Mouse (Mus musculus) adrenal gland, postnatal 36 days (tissue): ENCODE measurements around the gene Fars2. TPM values are rescaled to one million over a fixed set of nuclear protein-coding genes. Genes with fewer than 3 reads are reported as not detected.
"Not testable (repeated sequence)": the region's sequence is repeated elsewhere in the genome, so short reads cannot be mapped to it uniquely, and the experiment has no call there.

Experiments used
- DNase-seq, 2 experiments: peaks; one replicate each; pipeline ENCODE4 v3.0.0; 2021; ENCODE audit warnings: mixed read lengths in 1 of 2
- total RNA-seq, 2 experiments: library from RNA; stranded (reverse); gene quantifications; 2 replicates each; pipeline ENCODE4 v1.2.3; 2021

Fars2 gene
- total RNA-seq, 2 experiments from 2014 or later, result 80.9 to 94.7 TPM

DNA sequence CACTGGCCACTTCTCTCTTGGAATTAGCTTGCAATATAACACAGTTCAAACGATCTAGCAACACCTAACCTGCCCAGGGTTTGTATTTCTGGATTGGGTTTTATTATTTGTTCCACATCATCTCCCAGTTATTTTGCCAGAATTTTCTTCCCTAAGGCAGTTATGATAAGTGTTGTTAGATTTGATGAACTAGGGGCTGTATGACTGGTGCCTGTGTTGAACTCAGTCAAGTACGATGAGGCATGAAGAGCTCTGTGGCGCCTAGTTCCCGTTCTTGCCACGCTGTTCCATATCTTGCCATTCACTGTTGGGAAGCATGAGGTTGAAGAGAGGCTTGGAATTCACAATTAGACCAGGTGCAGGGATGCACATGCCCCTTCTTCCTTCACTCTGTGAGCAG is 177.3 kb downstream of the Fars2 start:
- DNase-seq, result no peak

GRCm38 (mm10) chr13:36295848-36296247 is 178.6 kb downstream of the Fars2 start:
- peak; percentile 36 to 67 for DNase-seq

- DNase-seq, result no peak
These were observed 179.4 kb downstream of the Fars2 start for GRCm38 (mm10) chr13:36296574-36296973.

GRCm38 (mm10) chr13:36297950-36298781 is 181.0 kb downstream of the Fars2 start:
- no peak for DNase-seq

- no peak for DNase-seq
These were observed 181.5 kb downstream of the Fars2 start for GRCm38 (mm10) chr13:36298782-36299031.

GRCm38 (mm10) chr13:36302770-36303169 is 185.6 kb downstream of the Fars2 start:
- peak in 1 of 2 experiments; percentile 16 for DNase-seq

DNA sequence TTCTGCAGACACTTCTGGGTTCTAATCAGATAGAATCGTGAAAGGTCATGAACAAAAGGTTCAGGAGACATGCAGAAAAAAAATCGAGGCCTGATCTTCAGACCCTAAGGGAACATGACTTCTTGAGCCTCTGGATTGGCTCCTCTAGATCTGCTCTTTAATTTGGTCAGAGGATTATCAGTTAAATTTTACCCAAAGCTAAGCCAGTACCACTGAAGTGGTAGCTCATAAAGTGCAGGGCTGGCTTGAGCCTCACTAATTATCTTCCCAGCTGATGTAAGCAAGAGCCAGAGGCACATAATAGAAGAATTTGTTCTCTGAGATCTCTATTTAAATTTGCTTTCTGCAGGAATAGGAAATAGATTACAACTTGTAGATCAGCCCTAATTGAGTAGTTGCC is 188.1 kb downstream of the Fars2 start:
- DNase-seq, result no peak

DNA sequence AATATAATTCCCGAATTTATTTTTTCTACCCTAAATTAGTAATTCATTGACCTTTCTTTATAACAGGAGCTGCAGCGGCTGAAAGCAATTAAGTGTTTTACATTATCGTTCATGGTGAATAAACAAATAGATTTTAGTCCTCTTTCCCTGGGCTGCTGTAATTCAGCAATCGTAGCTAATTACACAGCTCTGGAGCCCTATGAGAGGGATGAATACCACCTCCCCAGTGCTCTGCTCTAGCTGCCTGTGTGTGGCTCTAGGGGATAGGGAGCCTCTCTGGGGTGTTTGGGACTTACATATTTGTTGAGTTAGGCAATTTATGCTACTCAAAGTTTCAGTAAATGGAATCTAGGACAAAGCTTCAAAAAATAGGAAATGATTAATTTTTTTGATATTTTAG is 190.2 kb downstream of the Fars2 start:
- no peak for DNase-seq

DNA sequence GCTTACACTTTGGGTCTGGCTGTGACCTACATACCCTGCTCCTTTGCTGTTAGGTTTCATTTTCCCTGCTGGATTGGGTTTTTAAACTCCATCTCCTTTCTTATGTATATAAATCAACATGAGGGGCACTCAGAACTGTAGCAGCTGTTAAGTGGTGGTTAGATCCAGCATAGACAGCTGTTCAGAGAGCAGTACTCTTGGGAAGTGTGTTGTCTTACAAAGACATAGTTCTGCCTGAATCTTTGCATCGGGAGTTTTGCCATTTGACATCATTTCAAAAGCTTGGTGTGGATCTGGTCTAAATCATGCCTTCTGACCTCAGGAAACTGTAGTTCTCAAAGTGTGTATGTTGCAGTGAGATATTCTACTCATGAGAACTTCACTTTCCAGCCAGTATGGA is 191.9 kb downstream of the Fars2 start:
- no peak for DNase-seq

GRCm38 (mm10) chr13:36314218-36314617 is 197.0 kb downstream of the Fars2 start:
- peak in 1 of 2 experiments; percentile 25 for DNase-seq

- no peak for DNase-seq
These were observed 197.9 kb downstream of the Fars2 start for GRCm38 (mm10) chr13:36314860-36315800.

GRCm38 (mm10) chr13:36317824-36318223 is 200.6 kb downstream of the Fars2 start:
- DNase-seq, result no peak

GRCm38 (mm10) chr13:36324624-36325023 is 207.4 kb downstream of the Fars2 start:
- no peak for DNase-seq

GRCm38 (mm10) chr13:36326539-36326938 is 209.3 kb downstream of the Fars2 start:
- no peak for DNase-seq

- DNase-seq, result no peak
These were observed 212.7 kb downstream of the Fars2 start for GRCm38 (mm10) chr13:36329871-36330270.

DNA sequence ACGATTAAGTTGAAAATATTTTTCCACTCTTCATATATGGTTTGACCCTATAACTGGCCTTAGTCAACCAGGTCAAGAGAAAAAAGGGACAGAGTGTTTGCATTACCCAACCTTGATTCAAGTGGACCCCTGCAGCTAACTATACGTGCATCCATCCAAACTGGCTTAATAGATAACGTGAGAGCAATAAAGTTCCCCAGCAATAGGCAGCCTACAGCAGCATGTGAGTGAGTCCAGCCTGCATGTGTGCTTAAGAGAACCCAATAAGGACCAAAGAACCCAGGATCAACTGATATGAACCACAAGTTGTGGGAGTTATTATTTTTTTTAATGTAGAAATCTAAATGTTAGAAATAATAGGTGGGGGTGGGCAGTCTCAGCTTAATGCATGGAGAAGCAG is 213.3 kb downstream of the Fars2 start:
- DNase-seq, result no peak

DNA sequence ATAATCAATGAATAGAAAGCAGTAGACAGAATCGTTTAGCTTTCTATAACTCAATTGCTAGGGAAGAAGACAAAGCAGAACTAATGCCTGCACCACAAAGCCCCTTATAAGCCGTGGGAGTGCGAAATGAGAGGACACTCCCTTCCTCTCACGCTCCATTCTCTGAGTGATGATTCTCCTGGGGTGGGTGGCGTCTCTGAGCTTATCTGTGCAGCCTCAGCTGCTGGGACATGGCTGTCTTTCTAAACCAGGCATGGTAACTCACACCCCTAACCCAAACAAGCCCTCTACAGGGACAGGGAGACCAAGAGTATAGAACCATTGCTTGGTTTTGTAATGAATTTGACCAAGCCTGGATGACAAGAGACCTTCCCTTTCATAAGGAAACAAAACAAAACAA is 217.5 kb downstream of the Fars2 start:
- DNase-seq, result no peak

- DNase-seq, result no peak
These were observed 234.3 kb downstream of the Fars2 start for GRCm38 (mm10) chr13:36351529-36351928.

DNA sequence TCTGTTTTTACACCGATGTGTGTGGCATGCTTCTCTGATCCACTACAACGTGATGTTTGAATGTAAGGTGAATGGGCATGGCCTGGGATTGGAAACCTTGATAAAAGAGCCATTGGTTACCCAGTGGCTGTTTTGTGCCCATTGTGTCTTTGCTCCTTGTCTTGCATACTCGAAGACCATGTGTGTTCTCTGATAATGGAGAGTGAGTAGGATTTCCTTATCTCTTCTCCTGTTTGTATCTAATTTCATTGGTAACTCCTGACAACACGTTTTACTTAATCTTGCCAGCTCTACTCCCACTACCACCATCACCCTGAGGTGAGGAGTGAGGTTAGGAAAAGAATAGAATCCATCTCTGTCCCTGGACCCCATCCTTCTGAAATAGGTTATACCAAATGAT is 240.3 kb downstream of the Fars2 start:
- DNase-seq, result no peak

DNA sequence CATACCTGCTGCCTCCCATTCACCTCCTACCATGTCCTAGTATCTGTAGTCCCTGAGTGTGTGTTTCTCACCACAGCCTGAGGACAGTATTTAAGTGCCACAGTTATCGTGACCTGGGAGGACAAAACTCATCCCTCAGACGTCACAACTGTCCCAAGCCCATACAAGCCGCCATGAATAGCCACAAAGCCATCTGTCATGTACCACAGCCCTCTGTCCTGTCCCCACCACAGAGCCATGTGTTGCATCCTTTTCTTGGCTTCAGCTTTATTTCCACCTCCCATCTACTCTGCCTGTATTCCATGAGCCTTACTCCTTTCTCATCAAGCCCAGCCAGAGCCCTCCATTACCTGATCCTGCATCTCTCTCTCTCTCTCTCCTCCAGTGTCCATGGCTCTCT is 244.2 kb downstream of the Fars2 start:
- no peak for DNase-seq

DNA sequence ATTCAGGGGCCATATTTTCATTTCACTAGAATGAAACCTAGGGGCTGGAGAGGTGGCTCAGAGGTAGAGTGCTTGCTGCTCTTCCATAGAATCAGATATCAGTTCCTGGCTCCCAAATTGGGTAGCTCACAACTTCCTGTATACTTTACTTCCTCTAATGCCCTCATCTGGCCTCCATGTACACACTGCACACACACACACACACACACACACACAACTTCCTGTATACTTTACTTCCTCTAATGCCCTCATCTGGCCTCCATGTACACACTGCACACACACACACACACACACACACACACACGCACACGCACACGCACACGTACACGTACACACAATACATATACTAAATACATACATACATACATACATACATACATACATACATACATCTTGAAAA is 248.5 kb downstream of the Fars2 start:
- not testable (repeated sequence) for DNase-seq

- DNase-seq, result no peak
These were observed 249.1 kb downstream of the Fars2 start for GRCm38 (mm10) chr13:36366304-36366703.

- no peak for DNase-seq
These were observed 250.7 kb downstream of the Fars2 start for GRCm38 (mm10) chr13:36367712-36368491.
